Mouse (Mus musculus): ENCODE measurements around the gene Ccdc9. TPM values are rescaled to one million over a fixed set of nuclear protein-coding genes. Genes with fewer than 3 reads are reported as not detected.
A peak's percentile ranks its signal among the peaks of the same experiment; 100 is the strongest.

Gene Ccdc9
- 143 and 146 TPM in 2 replicates for polyA plus RNA-seq (2012; ENCODE audit: insufficient read depth, insufficient read length, missing spikeins)

DNA sequence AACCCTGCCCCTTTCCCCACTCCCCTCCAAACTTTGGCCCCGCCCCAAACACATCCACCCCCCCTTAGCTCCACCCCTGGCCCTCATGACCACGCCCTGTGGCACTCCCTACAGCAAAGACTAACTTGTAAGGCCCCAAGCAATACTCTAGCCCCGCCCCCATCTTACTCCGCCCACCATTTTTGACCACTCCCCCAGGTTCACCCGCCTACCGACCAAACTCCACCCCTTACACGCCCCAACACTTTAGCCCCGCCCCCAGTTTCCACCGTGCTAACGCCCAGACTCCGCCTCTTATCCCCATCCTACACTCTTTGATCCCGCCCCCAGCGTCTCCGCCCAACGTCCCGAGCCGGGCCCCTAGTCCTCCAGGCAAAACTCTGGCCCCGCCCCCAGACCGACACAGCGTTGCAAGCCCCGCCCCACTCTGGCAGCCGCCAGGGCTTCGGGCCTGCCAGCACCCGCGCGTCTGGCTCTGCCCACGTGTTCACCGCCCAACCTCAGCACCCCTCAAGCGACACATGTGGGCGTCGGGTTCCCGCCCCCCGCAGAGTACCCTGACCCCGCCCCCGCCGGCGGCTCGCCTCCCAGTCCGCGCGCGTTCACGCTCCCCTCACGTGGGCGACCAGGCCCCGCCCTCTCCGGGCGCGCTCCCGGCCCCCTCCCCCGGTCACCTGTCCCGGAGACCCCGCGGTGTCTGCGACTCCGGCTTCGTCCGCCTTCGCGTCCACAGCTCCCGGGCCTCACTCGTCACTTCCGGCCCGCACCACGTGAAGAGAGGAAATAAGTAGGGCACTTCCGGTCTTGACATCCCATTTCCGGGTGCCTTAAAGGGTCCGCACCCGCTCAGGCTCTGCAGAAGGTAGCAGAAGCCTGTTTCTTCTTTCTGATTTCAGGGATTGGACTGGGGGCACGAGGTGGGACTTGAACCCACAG is at the start of gene Ccdc9:
Gene Ccdc9 (minus strand): TSS at position 770 of the 936 bp plus-strand sequence.
- H3K4me3 ChIP-seq (ENCODE audit: insufficient read depth, low read length): peak within 1 kb of the TSS; percentile 65
- H3K27ac ChIP-seq (ENCODE audit: insufficient read depth, low read depth, low read length): peak within 1 kb of the TSS; percentile 91
- peaks cover 11% of the 10 kb centered on the region for H3K4me1 ChIP-seq (ENCODE audit: control insufficient read depth, insufficient read depth, low read length)
- 0 out of 2 replicates have a peak, but pooled peaks have one; percentile 50 for TF ChIP-seq POLR2A (IDR thresholded peaks at IDR 0.05; ENCODE audit: borderline replicate concordance, low read depth, low read length)
- TF ChIP-seq CTCF (IDR thresholded peaks at IDR 0.05; ENCODE audit: low read depth, low read length): no peak

DNA sequence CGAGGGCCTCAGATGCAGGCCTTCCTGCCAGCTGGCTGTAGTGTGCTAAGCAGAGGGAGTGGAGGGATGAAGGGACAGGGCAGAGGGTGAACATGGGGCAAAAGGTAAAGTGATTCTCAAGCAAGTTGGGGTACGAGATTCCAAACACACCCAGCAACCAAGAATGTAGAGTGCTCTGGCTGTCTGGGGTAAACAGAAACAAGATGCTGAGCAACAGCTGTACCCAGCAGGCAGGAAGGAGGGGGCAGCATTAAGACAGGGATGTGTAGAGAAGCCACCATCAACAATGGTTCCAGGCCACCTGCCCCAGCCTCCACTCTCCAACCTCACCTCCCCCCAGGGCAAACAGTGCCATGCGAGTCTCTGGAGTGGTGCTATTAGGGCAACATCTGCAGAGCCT is 42.6 kb upstream of the Ccdc9 start:
- TF ChIP-seq CTCF (IDR thresholded peaks at IDR 0.05; ENCODE audit: low read depth, low read length): no peak
- TF ChIP-seq POLR2A (IDR thresholded peaks at IDR 0.05; ENCODE audit: borderline replicate concordance, low read depth, low read length): no peak
- Histone ChIP-seq H3K27ac (ENCODE audit: insufficient read depth, low read depth, low read length) (no peak overlapping the region), H3K4me3 (ENCODE audit: insufficient read depth, low read length) (no peak overlapping the region), H3K4me1 (ENCODE audit: control insufficient read depth, insufficient read depth, low read length) (peaks cover 4% of the 10 kb centered on the region)

- H3K27ac ChIP-seq (ENCODE audit: insufficient read depth, low read depth, low read length): no peak overlapping the region
- no peak for TF ChIP-seq POLR2A (IDR thresholded peaks at IDR 0.05; ENCODE audit: borderline replicate concordance, low read depth, low read length)
- TF ChIP-seq CTCF (IDR thresholded peaks at IDR 0.05; ENCODE audit: low read depth, low read length): no peak
Measured at GRCm38 (mm10) chr7:16326607-16326971, 40.0 kb upstream of the Ccdc9 start.

DNA sequence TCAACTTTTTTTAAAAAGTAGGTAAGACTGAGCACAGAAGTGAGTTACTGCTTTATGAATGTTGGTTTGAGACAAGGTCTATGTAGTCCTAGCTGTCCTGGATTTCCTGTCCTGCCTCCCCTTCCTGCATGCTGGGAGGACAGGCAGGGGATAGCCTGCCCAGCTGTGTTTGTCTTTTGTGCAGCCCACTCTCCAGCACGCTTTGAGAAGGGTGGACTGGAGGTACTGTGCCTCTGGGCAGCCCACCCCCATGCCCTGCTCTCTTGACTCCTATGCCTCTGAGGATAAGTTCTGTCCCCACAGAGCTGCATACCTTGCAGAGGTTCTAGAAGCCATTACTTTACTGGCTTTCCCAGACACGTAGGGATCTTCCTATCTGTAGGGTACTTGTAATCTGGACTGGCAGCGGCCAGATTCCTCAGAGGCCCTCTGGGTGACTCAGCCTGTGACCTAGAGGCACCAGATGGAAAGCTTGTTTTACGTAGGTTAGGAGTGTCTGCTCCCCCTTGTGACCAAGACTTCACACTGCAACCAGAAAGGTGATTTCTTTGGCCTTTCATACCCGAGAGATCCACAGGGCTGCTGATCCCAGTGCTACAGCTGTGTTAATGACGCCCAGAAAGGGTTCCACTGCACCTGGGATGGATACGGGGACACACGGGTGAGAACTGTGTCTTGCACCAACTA is 39.5 kb upstream of the Ccdc9 start:
- no peak overlapping the region for H3K4me3 ChIP-seq (ENCODE audit: insufficient read depth, low read length)
- peak; percentile 49 for TF ChIP-seq CTCF (IDR thresholded peaks at IDR 0.05; ENCODE audit: low read depth, low read length)
- no peak for TF ChIP-seq POLR2A (IDR thresholded peaks at IDR 0.05; ENCODE audit: borderline replicate concordance, low read depth, low read length)
- H3K4me1 ChIP-seq (ENCODE audit: control insufficient read depth, insufficient read depth, low read length): peaks cover 5% of the 10 kb centered on the region
- H3K27ac ChIP-seq (ENCODE audit: insufficient read depth, low read depth, low read length): peak overlapping the region; percentile 24

More at GRCm38 (mm10) chr7:16326607-16326971, 40.0 kb upstream of the Ccdc9 start:
- Histone ChIP-seq H3K4me1 (ENCODE audit: control insufficient read depth, insufficient read depth, low read length) (peaks cover 4% of the 10 kb centered on the region), H3K4me3 (ENCODE audit: insufficient read depth, low read length) (no peak overlapping the region)

GRCm38 (mm10) chr7:16324661-16325060 is 38.1 kb upstream of the Ccdc9 start:
- TF ChIP-seq POLR2A (IDR thresholded peaks at IDR 0.05; ENCODE audit: borderline replicate concordance, low read depth, low read length) (no peak), CTCF (IDR thresholded peaks at IDR 0.05; ENCODE audit: low read depth, low read length) (no peak)
- Histone ChIP-seq H3K27ac (ENCODE audit: insufficient read depth, low read depth, low read length) (no peak overlapping the region), H3K4me1 (ENCODE audit: control insufficient read depth, insufficient read depth, low read length) (peaks cover 6% of the 10 kb centered on the region), H3K4me3 (ENCODE audit: insufficient read depth, low read length) (no peak overlapping the region)

DNA sequence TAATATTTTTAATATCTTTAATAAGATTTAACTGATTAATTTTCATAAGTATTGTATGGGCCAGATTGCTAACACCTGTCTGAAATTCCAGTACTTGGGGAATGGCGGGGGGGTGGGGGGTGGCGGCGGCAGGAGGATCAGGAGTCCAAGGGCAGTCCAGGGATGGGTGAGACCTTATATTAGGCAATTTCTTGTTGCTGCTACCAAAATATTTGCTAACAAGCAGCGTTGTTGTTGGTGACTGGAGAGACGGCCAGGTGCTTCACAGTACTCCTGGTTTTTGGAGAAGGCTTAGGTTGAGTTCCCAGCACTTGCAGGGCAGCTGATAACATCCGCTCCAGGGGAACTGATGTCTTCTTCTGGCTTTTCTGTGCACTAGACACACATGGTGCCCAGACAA is 33.9 kb upstream of the Ccdc9 start:
- TF ChIP-seq POLR2A (IDR thresholded peaks at IDR 0.05; ENCODE audit: borderline replicate concordance, low read depth, low read length) (no peak), CTCF (IDR thresholded peaks at IDR 0.05; ENCODE audit: low read depth, low read length) (no peak)
- no peak overlapping the region for H3K4me3 ChIP-seq (ENCODE audit: insufficient read depth, low read length)
- no peak overlapping the region for H3K27ac ChIP-seq (ENCODE audit: insufficient read depth, low read depth, low read length)
- H3K4me1 ChIP-seq (ENCODE audit: control insufficient read depth, insufficient read depth, low read length): 0 out of 2 replicates have a peak, but pooled peaks cover 5% of the 10 kb centered on the region

DNA sequence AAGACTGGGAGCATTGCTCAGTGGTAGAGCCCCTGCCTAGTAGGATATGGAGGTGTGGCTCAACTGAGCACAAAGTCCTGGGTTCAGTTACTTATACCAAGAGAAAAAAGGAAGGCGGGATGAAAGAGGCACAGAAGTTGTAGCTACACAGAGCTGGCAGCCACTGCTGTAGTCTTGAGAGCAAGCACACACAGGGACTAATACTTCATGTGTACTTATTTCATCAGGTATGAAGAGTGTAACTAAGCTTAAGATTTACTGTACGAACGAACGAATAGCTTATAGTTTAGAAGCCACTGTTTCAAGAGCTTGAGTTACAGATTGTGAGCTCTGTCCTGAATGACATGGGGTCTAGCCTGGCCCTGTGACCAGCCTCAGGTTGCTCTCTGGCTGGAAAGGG is 32.6 kb upstream of the Ccdc9 start:
- Histone ChIP-seq H3K4me3 (ENCODE audit: insufficient read depth, low read length) (no peak overlapping the region), H3K4me1 (ENCODE audit: control insufficient read depth, insufficient read depth, low read length) (peaks cover 13% of the 10 kb centered on the region), H3K27ac (ENCODE audit: insufficient read depth, low read depth, low read length) (no peak overlapping the region)
- TF ChIP-seq CTCF (IDR thresholded peaks at IDR 0.05; ENCODE audit: low read depth, low read length) (no peak), POLR2A (IDR thresholded peaks at IDR 0.05; ENCODE audit: borderline replicate concordance, low read depth, low read length) (no peak)

DNA sequence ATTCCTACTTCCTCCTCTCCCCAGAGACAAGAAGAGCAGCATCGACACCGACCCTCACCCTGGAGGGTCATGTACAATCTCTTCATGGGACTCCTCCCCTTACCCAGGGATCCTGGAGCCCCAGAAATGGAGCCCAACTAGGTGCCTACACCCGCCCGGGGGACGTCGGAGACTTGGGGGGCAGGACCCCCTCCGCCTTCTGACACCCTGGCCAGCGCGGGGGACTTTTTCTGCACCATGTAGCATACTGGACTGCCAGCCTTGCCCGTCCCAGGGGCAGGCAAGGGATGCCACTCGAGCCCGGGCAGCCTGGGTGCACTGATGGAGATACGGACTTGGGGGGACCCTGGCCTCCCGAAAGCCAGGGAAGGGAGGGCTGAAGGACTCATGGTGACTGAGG is 30.5 kb upstream of the Ccdc9 start:
- TF ChIP-seq CTCF (IDR thresholded peaks at IDR 0.05; ENCODE audit: low read depth, low read length) (no peak), POLR2A (IDR thresholded peaks at IDR 0.05; ENCODE audit: borderline replicate concordance, low read depth, low read length) (no peak)
- H3K27ac ChIP-seq (ENCODE audit: insufficient read depth, low read depth, low read length): no peak overlapping the region
- peaks cover 14% of the 10 kb centered on the region for H3K4me1 ChIP-seq (ENCODE audit: control insufficient read depth, insufficient read depth, low read length)
- no peak overlapping the region for H3K4me3 ChIP-seq (ENCODE audit: insufficient read depth, low read length)

DNA sequence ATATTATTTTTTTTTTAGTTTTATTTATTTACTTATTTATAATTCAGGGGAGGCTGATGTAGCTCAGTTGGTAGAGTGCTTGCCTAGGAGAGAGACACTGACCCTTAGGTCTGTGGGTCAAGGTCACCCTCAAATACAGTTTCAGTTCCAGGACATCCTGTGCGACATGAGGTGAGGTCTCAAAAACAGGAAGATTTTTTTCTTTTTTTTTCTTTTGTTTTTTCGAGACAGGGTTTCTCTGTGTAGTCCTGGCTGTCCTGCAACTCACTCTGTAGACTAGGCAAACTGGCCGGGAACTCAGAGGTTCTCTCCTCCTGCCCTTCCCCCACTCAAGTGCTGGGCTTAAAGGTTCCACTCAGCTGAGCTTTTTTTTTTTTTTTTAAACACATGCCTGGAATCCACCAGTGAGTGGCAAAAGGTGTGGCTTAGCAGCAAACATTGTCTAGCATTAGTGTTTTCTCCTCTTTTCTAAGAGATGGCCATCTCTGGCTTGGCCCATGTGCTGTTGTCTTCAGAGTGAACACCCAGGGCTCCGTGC is 28.7 kb upstream of the Ccdc9 start:
- Histone ChIP-seq H3K4me3 (ENCODE audit: insufficient read depth, low read length) (no peak overlapping the region), H3K27ac (ENCODE audit: insufficient read depth, low read depth, low read length) (no peak overlapping the region), H3K4me1 (ENCODE audit: control insufficient read depth, insufficient read depth, low read length) (peaks cover 11% of the 10 kb centered on the region)
- no peak for TF ChIP-seq CTCF (IDR thresholded peaks at IDR 0.05; ENCODE audit: low read depth, low read length)
